Mouse (Mus musculus): ENCODE measurements at regions not wholly inside any gene's neighbourhood (a gene's known extent, or its start where the extent isn't known, plus 50 kb on each side); places are given as distances from the start of the nearest gene placed in this dataset.

- no peaks in the 10 kb centered on the region; the same call in 1 of the 2 replicates for H3K4me1 ChIP-seq (ENCODE audit: control insufficient read depth, insufficient read depth, low read length)
- H3K27me3 ChIP-seq (ENCODE audit: control insufficient read depth, insufficient read depth, low read length): no peaks in the 10 kb centered on the region
- H3K36me3 ChIP-seq (ENCODE audit: control insufficient read depth, insufficient read depth, low read length): no peaks in the 10 kb centered on the region
- H3K4me3 ChIP-seq (ENCODE audit: control insufficient read depth, low read depth, low read length): no peak overlapping the region
- no peak for TF ChIP-seq POLR2A (IDR thresholded peaks at IDR 0.05; ENCODE audit: control insufficient read depth, low read depth, low read length)
- no peak for TF ChIP-seq CTCF (IDR thresholded peaks at IDR 0.05; ENCODE audit: control insufficient read depth, insufficient read depth, insufficient replicate concordance, low read depth, low read length)
- no peak overlapping the region for H3K27ac ChIP-seq (ENCODE audit: control insufficient read depth, insufficient read depth, low read depth, low read length)
These were observed 310.6 kb upstream of the Dio3 start for GRCm38 (mm10) chr12:109968303-109968702.

- TF ChIP-seq CTCF (IDR thresholded peaks at IDR 0.05; ENCODE audit: control insufficient read depth, insufficient read depth, insufficient replicate concordance, low read depth, low read length) (no peak), POLR2A (IDR thresholded peaks at IDR 0.05; ENCODE audit: control insufficient read depth, low read depth, low read length) (no peak)
- Histone ChIP-seq H3K4me3 (ENCODE audit: control insufficient read depth, low read depth, low read length) (no peak overlapping the region), H3K4me1 (ENCODE audit: control insufficient read depth, insufficient read depth, low read length) (peaks cover 3% of the 10 kb centered on the region; the same call in 1 of the 2 replicates), H3K27ac (ENCODE audit: control insufficient read depth, insufficient read depth, low read depth, low read length) (no peak overlapping the region), H3K27me3 (ENCODE audit: control insufficient read depth, insufficient read depth, low read length) (no peaks in the 10 kb centered on the region), H3K36me3 (ENCODE audit: control insufficient read depth, insufficient read depth, low read length) (no peaks in the 10 kb centered on the region)
These were observed 307.4 kb upstream of the Dio3 start for GRCm38 (mm10) chr12:109971508-109971907.

- TF ChIP-seq POLR2A (IDR thresholded peaks at IDR 0.05; ENCODE audit: control insufficient read depth, low read depth, low read length) (no peak), CTCF (IDR thresholded peaks at IDR 0.05; ENCODE audit: control insufficient read depth, insufficient read depth, insufficient replicate concordance, low read depth, low read length) (no peak)
- Histone ChIP-seq H3K4me1 (ENCODE audit: control insufficient read depth, insufficient read depth, low read length) (peaks cover 3% of the 10 kb centered on the region; the same call in 1 of the 2 replicates), H3K4me3 (ENCODE audit: control insufficient read depth, low read depth, low read length) (no peak overlapping the region), H3K36me3 (ENCODE audit: control insufficient read depth, insufficient read depth, low read length) (no peaks in the 10 kb centered on the region), H3K27ac (ENCODE audit: control insufficient read depth, insufficient read depth, low read depth, low read length) (no peak overlapping the region), H3K27me3 (ENCODE audit: control insufficient read depth, insufficient read depth, low read length) (no peaks in the 10 kb centered on the region)
These were observed 306.4 kb upstream of the Dio3 start for GRCm38 (mm10) chr12:109972366-109973015.

GRCm38 (mm10) chr12:109973598-109973997, 305.3 kb upstream of the Dio3 start:
- no peak for TF ChIP-seq POLR2A (IDR thresholded peaks at IDR 0.05; ENCODE audit: control insufficient read depth, low read depth, low read length)
- TF ChIP-seq CTCF (IDR thresholded peaks at IDR 0.05; ENCODE audit: control insufficient read depth, insufficient read depth, insufficient replicate concordance, low read depth, low read length): no peak
- Histone ChIP-seq H3K27ac (ENCODE audit: control insufficient read depth, insufficient read depth, low read depth, low read length) (no peak overlapping the region), H3K36me3 (ENCODE audit: control insufficient read depth, insufficient read depth, low read length) (no peaks in the 10 kb centered on the region), H3K27me3 (ENCODE audit: control insufficient read depth, insufficient read depth, low read length) (no peaks in the 10 kb centered on the region), H3K4me1 (ENCODE audit: control insufficient read depth, insufficient read depth, low read length) (peaks cover 3% of the 10 kb centered on the region; the same call in 1 of the 2 replicates), H3K4me3 (ENCODE audit: control insufficient read depth, low read depth, low read length) (no peak overlapping the region)

GRCm38 (mm10) chr12:109975176-109975972, 303.5 kb upstream of the Dio3 start:
- TF ChIP-seq POLR2A (IDR thresholded peaks at IDR 0.05; ENCODE audit: control insufficient read depth, low read depth, low read length) (no peak), CTCF (IDR thresholded peaks at IDR 0.05; ENCODE audit: control insufficient read depth, insufficient read depth, insufficient replicate concordance, low read depth, low read length) (no peak)
- no peak overlapping the region for H3K4me3 ChIP-seq (ENCODE audit: control insufficient read depth, low read depth, low read length)
- no peak overlapping the region for H3K27ac ChIP-seq (ENCODE audit: control insufficient read depth, insufficient read depth, low read depth, low read length)
- no peaks in the 10 kb centered on the region for H3K27me3 ChIP-seq (ENCODE audit: control insufficient read depth, insufficient read depth, low read length)
- H3K4me1 ChIP-seq (ENCODE audit: control insufficient read depth, insufficient read depth, low read length): peaks cover 3% of the 10 kb centered on the region; the same call in 1 of the 2 replicates
- no peaks in the 10 kb centered on the region for H3K36me3 ChIP-seq (ENCODE audit: control insufficient read depth, insufficient read depth, low read length)

- TF ChIP-seq POLR2A (IDR thresholded peaks at IDR 0.05; ENCODE audit: control insufficient read depth, low read depth, low read length) (no peak), CTCF (IDR thresholded peaks at IDR 0.05; ENCODE audit: control insufficient read depth, insufficient read depth, insufficient replicate concordance, low read depth, low read length) (no peak)
- Histone ChIP-seq H3K4me3 (ENCODE audit: control insufficient read depth, low read depth, low read length) (no peak overlapping the region), H3K27me3 (ENCODE audit: control insufficient read depth, insufficient read depth, low read length) (no peaks in the 10 kb centered on the region), H3K27ac (ENCODE audit: control insufficient read depth, insufficient read depth, low read depth, low read length) (no peak overlapping the region), H3K4me1 (ENCODE audit: control insufficient read depth, insufficient read depth, low read length) (no peaks in the 10 kb centered on the region), H3K36me3 (ENCODE audit: control insufficient read depth, insufficient read depth, low read length) (no peaks in the 10 kb centered on the region)
These were observed 294.2 kb upstream of the Dio3 start for GRCm38 (mm10) chr12:109984651-109985050.

- Histone ChIP-seq H3K27me3 (ENCODE audit: control insufficient read depth, insufficient read depth, low read length) (no peaks in the 10 kb centered on the region), H3K4me1 (ENCODE audit: control insufficient read depth, insufficient read depth, low read length) (no peaks in the 10 kb centered on the region), H3K36me3 (ENCODE audit: control insufficient read depth, insufficient read depth, low read length) (no peaks in the 10 kb centered on the region), H3K4me3 (ENCODE audit: control insufficient read depth, low read depth, low read length) (no peak overlapping the region), H3K27ac (ENCODE audit: control insufficient read depth, insufficient read depth, low read depth, low read length) (no peak overlapping the region)
- TF ChIP-seq CTCF (IDR thresholded peaks at IDR 0.05; ENCODE audit: control insufficient read depth, insufficient read depth, insufficient replicate concordance, low read depth, low read length): no peak
- no peak for TF ChIP-seq POLR2A (IDR thresholded peaks at IDR 0.05; ENCODE audit: control insufficient read depth, low read depth, low read length)
These were observed 285.5 kb upstream of the Dio3 start for GRCm38 (mm10) chr12:109993410-109993809.
